Mouse (Mus musculus): ENCODE data around the gene 1700109H08Rik. TPM values are rescaled to one million over a fixed set of nuclear protein-coding genes. Genes with fewer than 3 reads are reported as not detected.
"Not testable (repeated sequence)": the region's sequence is repeated elsewhere in the genome, so short reads cannot be mapped to it uniquely, and the experiment has no call there.

1700109H08Rik gene
- polyA plus RNA-seq, 1 experiment from 2014 or later: 4.6 TPM

- 97% methylated on average over 7 of the region's 7 CpGs for WGBS
- ATAC-seq (ENCODE audit: low FRiP score): no peak
- Histone ChIP-seq H3K4me3 (no peak overlapping the region), H3K9me3 (replicated peaks) (no peaks in the 10 kb centered on the region), H3K4me1 (no peaks in the 10 kb centered on the region), H3K9ac (no peak overlapping the region), H3K4me2 (replicated peaks) (no peak overlapping the region), H3K36me3 (peaks cover 57% of the 10 kb centered on the region), H3K27me3 (no peaks in the 10 kb centered on the region), H3K27ac (no peak overlapping the region)
These were observed 37.9 kb downstream of the 1700109H08Rik start for GRCm38 (mm10) chr5:3609241-3609640.

- ATAC-seq (ENCODE audit: low FRiP score); H3K9ac ChIP-seq; H3K27me3 ChIP-seq; H3K4me1 ChIP-seq; H3K4me2 ChIP-seq (replicated peaks); H3K4me3 ChIP-seq; H3K9me3 ChIP-seq (replicated peaks); H3K27ac ChIP-seq: not testable (repeated sequence)
- H3K36me3 ChIP-seq: peaks cover 46% of the 10 kb centered on the region
- WGBS: 93% methylated on average over 2 of the region's 2 CpGs
These were observed 40.5 kb downstream of the 1700109H08Rik start for GRCm38 (mm10) chr5:3611835-3612234.

GRCm38 (mm10) chr5:3620486-3620885 is 49.1 kb downstream of the 1700109H08Rik start:
- Histone ChIP-seq H3K4me2 (replicated peaks) (no peak overlapping the region), H3K9me3 (replicated peaks) (no peaks in the 10 kb centered on the region), H3K4me3 (no peak overlapping the region), H3K9ac (no peak overlapping the region), H3K27me3 (no peaks in the 10 kb centered on the region), H3K36me3 (peaks cover 41% of the 10 kb centered on the region), H3K27ac (no peak overlapping the region), H3K4me1 (no peaks in the 10 kb centered on the region)
- 80% methylated on average over 7 of the region's 7 CpGs for WGBS
- ATAC-seq (ENCODE audit: low FRiP score): no peak

- H3K27ac ChIP-seq: no peak overlapping the region
- H3K4me3 ChIP-seq: no peak overlapping the region
- ATAC-seq (ENCODE audit: low FRiP score): no peak
- no peaks in the 10 kb centered on the region for H3K4me1 ChIP-seq
- H3K36me3 ChIP-seq: peaks cover 33% of the 10 kb centered on the region
- no peak overlapping the region for H3K4me2 ChIP-seq (replicated peaks)
- H3K9ac ChIP-seq: no peak overlapping the region
- WGBS: 93% methylated on average over 5 of the region's 5 CpGs
- no peaks in the 10 kb centered on the region for H3K9me3 ChIP-seq (replicated peaks)
- no peaks in the 10 kb centered on the region for H3K27me3 ChIP-seq
These were observed 58.7 kb downstream of the 1700109H08Rik start for GRCm38 (mm10) chr5:3630055-3630454.

GRCm38 (mm10) chr5:3631512-3632271 is 60.3 kb downstream of the 1700109H08Rik start:
- no peak for ATAC-seq (ENCODE audit: low FRiP score)
- Histone ChIP-seq H3K4me3 (no peak overlapping the region), H3K9ac (no peak overlapping the region), H3K4me2 (replicated peaks) (no peak overlapping the region), H3K9me3 (replicated peaks) (no peaks in the 10 kb centered on the region), H3K27ac (no peak overlapping the region), H3K36me3 (peaks cover 26% of the 10 kb centered on the region; the same call in 1 of the 2 replicates), H3K4me1 (no peaks in the 10 kb centered on the region), H3K27me3 (no peaks in the 10 kb centered on the region)
- 55% methylated on average over 16 of the region's 16 CpGs for WGBS

- H3K9ac ChIP-seq: no peak overlapping the region
- H3K4me2 ChIP-seq (replicated peaks): no peak overlapping the region
- WGBS: 90% methylated on average over 5 of the region's 5 CpGs
- H3K4me1 ChIP-seq: no peaks in the 10 kb centered on the region
- H3K27me3 ChIP-seq: no peaks in the 10 kb centered on the region
- no peaks in the 10 kb centered on the region for H3K9me3 ChIP-seq (replicated peaks)
- no peak for ATAC-seq (ENCODE audit: low FRiP score)
- no peak overlapping the region for H3K4me3 ChIP-seq
- H3K36me3 ChIP-seq: peaks cover 26% of the 10 kb centered on the region; the same call in 1 of the 2 replicates
- H3K27ac ChIP-seq: no peak overlapping the region
These were observed 60.9 kb downstream of the 1700109H08Rik start for GRCm38 (mm10) chr5:3632285-3632684.

GRCm38 (mm10) chr5:3633315-3633714 is 61.9 kb downstream of the 1700109H08Rik start:
- H3K9ac ChIP-seq: no peak overlapping the region
- no peaks in the 10 kb centered on the region for H3K9me3 ChIP-seq (replicated peaks)
- no peaks in the 10 kb centered on the region for H3K27me3 ChIP-seq
- no peak overlapping the region for H3K4me2 ChIP-seq (replicated peaks)
- H3K36me3 ChIP-seq: peaks cover 23% of the 10 kb centered on the region; the same call in 1 of the 2 replicates
- WGBS: 92% methylated on average over 13 of the region's 13 CpGs
- no peak for ATAC-seq (ENCODE audit: low FRiP score)
- no peak overlapping the region for H3K4me3 ChIP-seq
- no peak overlapping the region for H3K27ac ChIP-seq
- H3K4me1 ChIP-seq: no peaks in the 10 kb centered on the region

GRCm38 (mm10) chr5:3633951-3634350 is 62.6 kb downstream of the 1700109H08Rik start:
- Histone ChIP-seq H3K27me3 (no peaks in the 10 kb centered on the region), H3K4me2 (replicated peaks) (no peak overlapping the region), H3K36me3 (peaks cover 23% of the 10 kb centered on the region; the same call in 1 of the 2 replicates), H3K9ac (no peak overlapping the region), H3K9me3 (replicated peaks) (no peaks in the 10 kb centered on the region), H3K4me1 (no peaks in the 10 kb centered on the region), H3K27ac (no peak overlapping the region), H3K4me3 (no peak overlapping the region)
- 69% methylated on average over 4 of the region's 4 CpGs for WGBS
- no peak for ATAC-seq (ENCODE audit: low FRiP score)

Other genes with a start within 250 kb of the 1700109H08Rik start
- gene Cdk6, start 230.1 kb upstream of the 1700109H08Rik start, polyA plus RNA-seq (2016; fragmentation: Nextera tagmentation; extraction: Ambion mirVana): 18.0 and 19.1 TPM in 2 replicates
- gene Fam133b, start 27.7 kb upstream of the 1700109H08Rik start, polyA plus RNA-seq (2016; fragmentation: Nextera tagmentation; extraction: Ambion mirVana): 32.4 and 35.1 TPM in 2 replicates
- 20.9 and 23.3 TPM in 2 replicates for gene Pex1, start 24.5 kb downstream of the 1700109H08Rik start, polyA plus RNA-seq (2016; fragmentation: Nextera tagmentation; extraction: Ambion mirVana)
- gene Rbm48, start 25.0 kb downstream of the 1700109H08Rik start, polyA plus RNA-seq (2016; fragmentation: Nextera tagmentation; extraction: Ambion mirVana): 13.0 and 13.8 TPM in 2 replicates
- gene Tmbim7, start 79.6 kb downstream of the 1700109H08Rik start, polyA plus RNA-seq (2016; fragmentation: Nextera tagmentation; extraction: Ambion mirVana): not detected in 2 replicates
- 70.6 and 74.0 TPM in 2 replicates for gene Gatad1, start 85.6 kb downstream of the 1700109H08Rik start, polyA plus RNA-seq (2016; fragmentation: Nextera tagmentation; extraction: Ambion mirVana)
- gene Ankib1, start 231.4 kb downstream of the 1700109H08Rik start, polyA plus RNA-seq (2016; fragmentation: Nextera tagmentation; extraction: Ambion mirVana): 24.1 and 26.1 TPM in 2 replicates
- gene Krit1, start 231.6 kb downstream of the 1700109H08Rik start, polyA plus RNA-seq (2016; fragmentation: Nextera tagmentation; extraction: Ambion mirVana): 75.2 and 80.2 TPM in 2 replicates

All from hindbrain, embryonic 12.5 days (tissue).